Mouse (Mus musculus): ENCODE results near the gene Nmt1. TPM values are rescaled to one million over a fixed set of nuclear protein-coding genes. Genes with fewer than 3 reads are reported as not detected.

The Nmt1 gene
- polyA plus RNA-seq, 1 experiment from 2014 or later: 49.4 TPM

DNA sequence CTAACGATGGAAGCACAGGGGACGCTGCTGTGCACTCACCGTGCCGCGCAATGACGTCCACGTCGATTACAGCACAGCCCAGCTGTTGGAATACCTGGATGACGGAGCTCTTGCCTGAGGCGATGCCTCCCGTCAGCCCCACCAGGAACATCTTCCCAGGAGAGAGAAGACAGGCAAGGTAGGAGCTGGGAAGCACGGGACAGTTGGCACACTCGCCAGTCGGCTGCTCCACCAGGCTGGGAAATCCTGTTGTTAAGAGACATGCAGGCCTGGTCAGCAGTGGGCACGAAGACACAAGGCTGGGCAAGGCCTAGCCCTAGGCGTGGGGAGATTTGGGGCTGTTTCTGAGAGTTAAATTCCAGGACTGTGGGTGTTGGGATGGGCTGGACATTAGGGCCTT, 27.9 kb upstream of the Nmt1 start:
- 88% methylated on average over 16 of the region's 16 CpGs for WGBS (ENCODE audit: insufficient replicate concordance)
- peaks cover 19% of the 10 kb centered on the region for H3K36me3 ChIP-seq (ENCODE audit: control insufficient read depth, insufficient read depth, low read length)

GRCm38 (mm10) chr11:103001063-103001462, 26.9 kb upstream of the Nmt1 start:
- Histone ChIP-seq H3K36me3 (ENCODE audit: control insufficient read depth, insufficient read depth, low read length) (peaks cover 12% of the 10 kb centered on the region), H3K9me3 (replicated peaks; ENCODE audit: control insufficient read depth, low read length) (no peaks in the 10 kb centered on the region), H3K27ac (ENCODE audit: low read depth, low read length) (no peak overlapping the region), H3K4me1 (ENCODE audit: control insufficient read depth, insufficient read depth, low read length) (peaks cover 40% of the 10 kb centered on the region), H3K4me3 (ENCODE audit: low read depth, low read length) (no peak overlapping the region), H3K27me3 (ENCODE audit: control insufficient read depth, insufficient read depth, low read length) (no peaks in the 10 kb centered on the region), H3K4me2 (no peak overlapping the region), H3K9ac (ENCODE audit: low read depth, low read length) (no peak overlapping the region)
- 67% methylated on average over 5 of the region's 5 CpGs for WGBS (ENCODE audit: insufficient replicate concordance)
- ATAC-seq (replicated peaks; ENCODE audit: insufficient number of reproducible peaks, low FRiP score, low TSS enrichment): no peak

More for the DNA sequence above, 27.9 kb upstream of the Nmt1 start:
- ATAC-seq (replicated peaks; ENCODE audit: insufficient number of reproducible peaks, low FRiP score, low TSS enrichment): no peak
- H3K9ac ChIP-seq (ENCODE audit: low read depth, low read length): no peak overlapping the region
- H3K4me2 ChIP-seq: no peak overlapping the region
- H3K4me1 ChIP-seq (ENCODE audit: control insufficient read depth, insufficient read depth, low read length): peaks cover 40% of the 10 kb centered on the region
- no peak overlapping the region for H3K27ac ChIP-seq (ENCODE audit: low read depth, low read length)
- H3K4me3 ChIP-seq (ENCODE audit: low read depth, low read length): no peak overlapping the region
- no peaks in the 10 kb centered on the region for H3K9me3 ChIP-seq (replicated peaks; ENCODE audit: control insufficient read depth, low read length)
- H3K27me3 ChIP-seq (ENCODE audit: control insufficient read depth, insufficient read depth, low read length): no peaks in the 10 kb centered on the region

GRCm38 (mm10) chr11:103003210-103003609, 24.8 kb upstream of the Nmt1 start:
- Histone ChIP-seq H3K9ac (ENCODE audit: low read depth, low read length) (no peak overlapping the region), H3K9me3 (replicated peaks; ENCODE audit: control insufficient read depth, low read length) (no peaks in the 10 kb centered on the region), H3K4me2 (no peak overlapping the region), H3K36me3 (ENCODE audit: control insufficient read depth, insufficient read depth, low read length) (0 out of 2 replicates have a peak, but pooled peaks cover 4% of the 10 kb centered on the region), H3K27ac (ENCODE audit: low read depth, low read length) (no peak overlapping the region), H3K27me3 (ENCODE audit: control insufficient read depth, insufficient read depth, low read length) (no peaks in the 10 kb centered on the region), H3K4me3 (ENCODE audit: low read depth, low read length) (no peak overlapping the region), H3K4me1 (ENCODE audit: control insufficient read depth, insufficient read depth, low read length) (peaks cover 38% of the 10 kb centered on the region)
- ATAC-seq (replicated peaks; ENCODE audit: insufficient number of reproducible peaks, low FRiP score, low TSS enrichment): no peak
- WGBS (ENCODE audit: insufficient replicate concordance): 60% methylated on average over 5 of the region's 5 CpGs

GRCm38 (mm10) chr11:103004852-103005251, 23.1 kb upstream of the Nmt1 start:
- no peak overlapping the region for H3K4me2 ChIP-seq
- no peaks in the 10 kb centered on the region for H3K36me3 ChIP-seq (ENCODE audit: control insufficient read depth, insufficient read depth, low read length)
- no peaks in the 10 kb centered on the region for H3K9me3 ChIP-seq (replicated peaks; ENCODE audit: control insufficient read depth, low read length)
- WGBS (ENCODE audit: insufficient replicate concordance): 75% methylated on average over 1 of the region's 1 CpGs
- H3K27ac ChIP-seq (ENCODE audit: low read depth, low read length): no peak overlapping the region
- H3K4me1 ChIP-seq (ENCODE audit: control insufficient read depth, insufficient read depth, low read length): peaks cover 25% of the 10 kb centered on the region
- no peak for ATAC-seq (replicated peaks; ENCODE audit: insufficient number of reproducible peaks, low FRiP score, low TSS enrichment)
- H3K9ac ChIP-seq (ENCODE audit: low read depth, low read length): no peak overlapping the region
- no peak overlapping the region for H3K4me3 ChIP-seq (ENCODE audit: low read depth, low read length)
- H3K27me3 ChIP-seq (ENCODE audit: control insufficient read depth, insufficient read depth, low read length): no peaks in the 10 kb centered on the region

GRCm38 (mm10) chr11:103005254-103005981, 22.6 kb upstream of the Nmt1 start:
- Histone ChIP-seq H3K4me1 (ENCODE audit: control insufficient read depth, insufficient read depth, low read length) (peaks cover 23% of the 10 kb centered on the region), H3K36me3 (ENCODE audit: control insufficient read depth, insufficient read depth, low read length) (no peaks in the 10 kb centered on the region), H3K9ac (ENCODE audit: low read depth, low read length) (no peak overlapping the region), H3K4me2 (no peak overlapping the region), H3K27ac (ENCODE audit: low read depth, low read length) (no peak overlapping the region), H3K27me3 (ENCODE audit: control insufficient read depth, insufficient read depth, low read length) (no peaks in the 10 kb centered on the region), H3K9me3 (replicated peaks; ENCODE audit: control insufficient read depth, low read length) (no peaks in the 10 kb centered on the region), H3K4me3 (ENCODE audit: low read depth, low read length) (no peak overlapping the region)
- no peak for ATAC-seq (replicated peaks; ENCODE audit: insufficient number of reproducible peaks, low FRiP score, low TSS enrichment)
- 79% methylated on average over 11 of the region's 11 CpGs for WGBS (ENCODE audit: insufficient replicate concordance)

DNA sequence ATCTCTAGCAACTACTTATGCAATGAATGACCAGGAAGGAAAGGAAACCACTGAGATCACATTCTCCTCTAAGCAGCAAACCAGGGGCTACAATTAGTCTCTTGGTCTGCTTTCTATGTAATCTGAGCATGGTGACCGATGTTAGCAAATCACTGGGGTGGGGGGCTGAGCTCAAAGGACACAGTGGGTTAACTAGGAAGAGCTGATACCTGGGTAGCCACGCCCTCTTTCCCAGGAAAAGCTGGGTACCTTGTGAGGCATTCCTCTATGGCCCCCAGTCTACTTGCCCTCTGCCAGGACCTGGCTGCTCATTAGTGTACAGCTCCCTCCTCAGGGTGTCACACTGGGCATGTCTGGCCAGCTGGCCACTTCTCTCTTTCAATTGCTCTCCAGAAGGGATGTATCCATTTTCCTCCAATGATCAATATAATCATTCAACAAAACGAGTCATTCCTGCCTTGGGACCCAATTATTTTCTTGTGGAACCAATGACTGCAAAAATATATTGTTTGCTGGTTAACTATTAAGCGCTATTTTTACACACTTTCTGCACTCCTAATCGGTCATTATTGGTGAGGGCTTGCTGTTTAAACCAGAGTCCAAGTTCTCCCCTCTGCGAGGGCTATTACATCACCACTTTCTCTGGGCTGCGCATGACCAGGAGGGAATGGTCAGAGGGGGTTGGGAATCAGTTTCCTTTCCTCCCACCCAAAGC, 21.5 kb upstream of the Nmt1 start:
- 87% methylated on average over 7 of the region's 7 CpGs for WGBS (ENCODE audit: insufficient replicate concordance)
- Histone ChIP-seq H3K27me3 (ENCODE audit: control insufficient read depth, insufficient read depth, low read length) (no peaks in the 10 kb centered on the region), H3K4me2 (no peak overlapping the region), H3K4me3 (ENCODE audit: low read depth, low read length) (no peak overlapping the region), H3K9ac (ENCODE audit: low read depth, low read length) (no peak overlapping the region), H3K27ac (ENCODE audit: low read depth, low read length) (no peak overlapping the region), H3K9me3 (replicated peaks; ENCODE audit: control insufficient read depth, low read length) (no peaks in the 10 kb centered on the region), H3K4me1 (ENCODE audit: control insufficient read depth, insufficient read depth, low read length) (peaks cover 22% of the 10 kb centered on the region), H3K36me3 (ENCODE audit: control insufficient read depth, insufficient read depth, low read length) (no peaks in the 10 kb centered on the region)
- ATAC-seq (replicated peaks; ENCODE audit: insufficient number of reproducible peaks, low FRiP score, low TSS enrichment): no peak

GRCm38 (mm10) chr11:103007001-103007340, 21.0 kb upstream of the Nmt1 start:
- H3K27me3 ChIP-seq (ENCODE audit: control insufficient read depth, insufficient read depth, low read length): no peaks in the 10 kb centered on the region
- H3K27ac ChIP-seq (ENCODE audit: low read depth, low read length): no peak overlapping the region
- H3K9me3 ChIP-seq (replicated peaks; ENCODE audit: control insufficient read depth, low read length): no peaks in the 10 kb centered on the region
- H3K36me3 ChIP-seq (ENCODE audit: control insufficient read depth, insufficient read depth, low read length): no peaks in the 10 kb centered on the region
- H3K4me3 ChIP-seq (ENCODE audit: low read depth, low read length): no peak overlapping the region
- peaks cover 22% of the 10 kb centered on the region for H3K4me1 ChIP-seq (ENCODE audit: control insufficient read depth, insufficient read depth, low read length)
- no peak overlapping the region for H3K9ac ChIP-seq (ENCODE audit: low read depth, low read length)
- ATAC-seq (replicated peaks; ENCODE audit: insufficient number of reproducible peaks, low FRiP score, low TSS enrichment): no peak
- no peak overlapping the region for H3K4me2 ChIP-seq
- WGBS (ENCODE audit: insufficient replicate concordance): 85% methylated on average over 6 of the region's 6 CpGs

DNA sequence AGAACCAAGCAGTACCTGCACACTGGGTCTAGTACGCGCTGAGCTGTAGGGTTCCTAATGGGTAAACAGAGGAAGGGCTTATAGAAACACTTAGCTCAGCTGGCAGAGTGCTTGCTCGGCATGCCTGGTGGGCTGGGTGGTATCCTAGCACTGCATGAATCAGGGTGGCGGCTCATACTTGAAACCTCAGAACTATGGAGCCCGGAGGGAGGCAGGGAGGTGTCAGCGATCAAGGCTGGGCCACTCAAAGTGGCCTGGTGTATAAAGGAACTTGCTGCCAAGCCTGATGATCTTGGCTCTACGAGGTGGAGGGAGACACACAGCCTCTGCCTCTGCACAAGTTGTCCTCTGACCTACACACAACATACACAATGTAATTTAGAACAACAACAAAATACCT, 19.4 kb upstream of the Nmt1 start:
- no peak overlapping the region for H3K27ac ChIP-seq (ENCODE audit: low read depth, low read length)
- H3K4me3 ChIP-seq (ENCODE audit: low read depth, low read length): no peak overlapping the region
- peaks cover 20% of the 10 kb centered on the region for H3K4me1 ChIP-seq (ENCODE audit: control insufficient read depth, insufficient read depth, low read length)
- H3K4me2 ChIP-seq: no peak overlapping the region
- 84% methylated on average over 7 of the region's 7 CpGs for WGBS (ENCODE audit: insufficient replicate concordance)
- no peak for ATAC-seq (replicated peaks; ENCODE audit: insufficient number of reproducible peaks, low FRiP score, low TSS enrichment)
- no peak overlapping the region for H3K9ac ChIP-seq (ENCODE audit: low read depth, low read length)
- H3K9me3 ChIP-seq (replicated peaks; ENCODE audit: control insufficient read depth, low read length): no peaks in the 10 kb centered on the region
- H3K36me3 ChIP-seq (ENCODE audit: control insufficient read depth, insufficient read depth, low read length): peaks cover 3% of the 10 kb centered on the region; the same call in 1 of the 2 replicates
- H3K27me3 ChIP-seq (ENCODE audit: control insufficient read depth, insufficient read depth, low read length): no peaks in the 10 kb centered on the region

Data from heart, embryonic 11.5 days (tissue).